Mouse (Mus musculus): ENCODE data around the gene Sarnp. TPM values are rescaled to one million over a fixed set of nuclear protein-coding genes. Genes with fewer than 3 reads are reported as not detected.
A peak's percentile ranks its signal among the peaks of the same experiment; 100 is the strongest.

Gene Sarnp
- polyA plus RNA-seq, 1 experiment, result 40.8 TPM

- no peak overlapping the region for H3ac ChIP-seq (ENCODE audit: control insufficient read depth, insufficient read length)
- H3K4me2 ChIP-seq (ENCODE audit: low read depth), result no peak overlapping the region
- no peaks in the 10 kb centered on the region for H3K79me2 ChIP-seq (ENCODE audit: control insufficient read depth, insufficient read depth)
- H3K36me3 ChIP-seq (ENCODE audit: control insufficient read depth, insufficient read depth), result no peaks in the 10 kb centered on the region
- TF ChIP-seq MAX (IDR thresholded peaks at IDR 0.05; ENCODE audit: low read depth) (no peak), REST (IDR thresholded peaks at IDR 0.05; ENCODE audit: insufficient read depth, insufficient read length) (no peak), E2F4 (IDR thresholded peaks at IDR 0.05; ENCODE audit: insufficient read depth) (no peak), POLR2A (IDR thresholded peaks at IDR 0.05; ENCODE audit: insufficient read length, low read depth) (no peak), USF1 (IDR thresholded peaks at IDR 0.05; ENCODE audit: low read depth) (no peak), TCF3 (IDR thresholded peaks at IDR 0.05; ENCODE audit: insufficient read length, low read depth) (no peak)
- H3K27me3 ChIP-seq (ENCODE audit: control insufficient read depth, insufficient read depth, insufficient read length), result no peaks in the 10 kb centered on the region
- no peak overlapping the region for H3K4me3 ChIP-seq
Observed at GRCm38 (mm10) chr10:128902409-128902988, 85.4 kb downstream of the Sarnp start.

- no peaks in the 10 kb centered on the region for H3K27me3 ChIP-seq (ENCODE audit: control insufficient read depth, insufficient read depth, insufficient read length)
- H3K4me3 ChIP-seq, result no peak overlapping the region
- H3K4me2 ChIP-seq (ENCODE audit: low read depth), result no peak overlapping the region
- no peak overlapping the region for H3ac ChIP-seq (ENCODE audit: control insufficient read depth, insufficient read length)
- no peaks in the 10 kb centered on the region for H3K36me3 ChIP-seq (ENCODE audit: control insufficient read depth, insufficient read depth)
- TF ChIP-seq MYOD1 (IDR thresholded peaks at IDR 0.05; ENCODE audit: control insufficient read depth in 1 of 3, insufficient read length in 2 of 3, low read depth in 2 of 3), result no peak
- no peak for TF ChIP-seq POLR2AphosphoS2 (IDR thresholded peaks at IDR 0.05; ENCODE audit: insufficient read length, low read depth)
- TF ChIP-seq USF1 (IDR thresholded peaks at IDR 0.05; ENCODE audit: low read depth), result no peak
- no peak for TF ChIP-seq POLR2A (IDR thresholded peaks at IDR 0.05; ENCODE audit: insufficient read length, low read depth)
- no peak for TF ChIP-seq REST (IDR thresholded peaks at IDR 0.05; ENCODE audit: insufficient read depth, insufficient read length)
- TF ChIP-seq TCF12 (IDR thresholded peaks at IDR 0.05; ENCODE audit: insufficient read depth, poor library complexity, severe bottlenecking), result no peak
- TF ChIP-seq E2F4 (IDR thresholded peaks at IDR 0.05; ENCODE audit: insufficient read depth), result no peak
- H3K79me2 ChIP-seq (ENCODE audit: control insufficient read depth, insufficient read depth), result peaks cover 9% of the 10 kb centered on the region
Observed at GRCm38 (mm10) chr10:128904812-128905211, 87.7 kb downstream of the Sarnp start.

GRCm38 (mm10) chr10:128908778-128909448 lies 91.8 kb downstream of the Sarnp start:
- Histone ChIP-seq H3K4me3 (peak overlapping the region; percentile 96), H3K79me2 (ENCODE audit: control insufficient read depth, insufficient read depth) (peaks cover 46% of the 10 kb centered on the region), H3ac (ENCODE audit: control insufficient read depth, insufficient read length) (peak overlapping the region; percentile 90), H3K4me2 (ENCODE audit: low read depth) (peak overlapping the region; percentile 84), H3K36me3 (ENCODE audit: control insufficient read depth, insufficient read depth) (peaks cover 26% of the 10 kb centered on the region), H3K27me3 (ENCODE audit: control insufficient read depth, insufficient read depth, insufficient read length) (no peaks in the 10 kb centered on the region)
- TF ChIP-seq SRF (IDR thresholded peaks at IDR 0.05; ENCODE audit: control insufficient read depth, insufficient read length, low read depth) (no peak), MYOG (IDR thresholded peaks at IDR 0.05; ENCODE audit: control insufficient read depth in 1 of 3, insufficient read depth in 1 of 3, insufficient read length in 2 of 3, low read depth in 2 of 3) (no peak), POLR2A (IDR thresholded peaks at IDR 0.05; ENCODE audit: insufficient read length, low read depth) (no peak), POLR2AphosphoS2 (IDR thresholded peaks at IDR 0.05; ENCODE audit: insufficient read length, low read depth) (no peak), CEBPB (IDR thresholded peaks at IDR 0.05; ENCODE audit: insufficient read depth, poor library complexity, severe bottlenecking) (no peak), TCF12 (IDR thresholded peaks at IDR 0.05; ENCODE audit: insufficient read depth, poor library complexity, severe bottlenecking) (no peak)

- TF ChIP-seq POLR2AphosphoS2 (IDR thresholded peaks at IDR 0.05; ENCODE audit: insufficient read length, low read depth), result peak; percentile 54
- TF ChIP-seq USF1 (IDR thresholded peaks at IDR 0.05; ENCODE audit: low read depth), result peak; percentile 93
- peak; percentile 74 to 97 (median 96) for TF ChIP-seq MYOG (IDR thresholded peaks at IDR 0.05; ENCODE audit: control insufficient read depth in 1 of 3, insufficient read depth in 1 of 3, insufficient read length in 2 of 3, low read depth in 2 of 3)
- TF ChIP-seq POLR2A (IDR thresholded peaks at IDR 0.05; ENCODE audit: insufficient read length, low read depth), result peak; percentile 81
- TF ChIP-seq E2F4 (IDR thresholded peaks at IDR 0.05; ENCODE audit: insufficient read depth), result no peak
- peak; percentile 75 for TF ChIP-seq MAX (IDR thresholded peaks at IDR 0.05; ENCODE audit: low read depth)
- no peak for TF ChIP-seq SRF (IDR thresholded peaks at IDR 0.05; ENCODE audit: control insufficient read depth, insufficient read length, low read depth)
- peak; percentile 70 for TF ChIP-seq TCF3 (IDR thresholded peaks at IDR 0.05; ENCODE audit: insufficient read length, low read depth)
- no peak for TF ChIP-seq CEBPB (IDR thresholded peaks at IDR 0.05; ENCODE audit: insufficient read depth, poor library complexity, severe bottlenecking)
- peak; percentile 13 to 99 (median 97) for TF ChIP-seq MYOD1 (IDR thresholded peaks at IDR 0.05; ENCODE audit: control insufficient read depth in 1 of 3, insufficient read length in 2 of 3, low read depth in 2 of 3)
- no peak for TF ChIP-seq REST (IDR thresholded peaks at IDR 0.05; ENCODE audit: insufficient read depth, insufficient read length)
- peak; percentile 87 for TF ChIP-seq TCF12 (IDR thresholded peaks at IDR 0.05; ENCODE audit: insufficient read depth, poor library complexity, severe bottlenecking)
- peak overlapping the region; percentile 96 for H3K4me3 ChIP-seq
- H3K36me3 ChIP-seq (ENCODE audit: control insufficient read depth, insufficient read depth), result peaks cover 33% of the 10 kb centered on the region
- H3K4me2 ChIP-seq (ENCODE audit: low read depth), result peak overlapping the region; percentile 84
- peaks cover 53% of the 10 kb centered on the region for H3K79me2 ChIP-seq (ENCODE audit: control insufficient read depth, insufficient read depth)
- no peaks in the 10 kb centered on the region for H3K27me3 ChIP-seq (ENCODE audit: control insufficient read depth, insufficient read depth, insufficient read length)
- peak overlapping the region; percentile 90 for H3ac ChIP-seq (ENCODE audit: control insufficient read depth, insufficient read length)
Observed at GRCm38 (mm10) chr10:128909567-128910028, 92.5 kb downstream of the Sarnp start.
